Mouse (Mus musculus) thymus, adult 2 months (tissue): ENCODE results near the gene Angptl1.

Source experiments
- CTCF ChIP-seq: fragments of 200-500 bp; IDR thresholded peaks from 2 replicates; pipeline ENCODE4 v1.5.1; 2012; ENCODE audit warnings: mild to moderate bottlenecking, control low read depth, low read length, moderate library complexity, borderline replicate concordance; ENCODE audit not compliant: control insufficient read depth, poor library complexity, insufficient read depth; ENCODE audit errors: extremely low read depth
- POLR2A ChIP-seq: fragments of 200-500 bp; IDR thresholded peaks from 2 replicates; pipeline ENCODE4 v1.6.1; 2012; ENCODE audit warnings: mild to moderate bottlenecking, low read length, control low read depth, moderate library complexity; ENCODE audit not compliant: control insufficient read depth, poor library complexity, insufficient read depth; ENCODE audit errors: extremely low read depth

DNA sequence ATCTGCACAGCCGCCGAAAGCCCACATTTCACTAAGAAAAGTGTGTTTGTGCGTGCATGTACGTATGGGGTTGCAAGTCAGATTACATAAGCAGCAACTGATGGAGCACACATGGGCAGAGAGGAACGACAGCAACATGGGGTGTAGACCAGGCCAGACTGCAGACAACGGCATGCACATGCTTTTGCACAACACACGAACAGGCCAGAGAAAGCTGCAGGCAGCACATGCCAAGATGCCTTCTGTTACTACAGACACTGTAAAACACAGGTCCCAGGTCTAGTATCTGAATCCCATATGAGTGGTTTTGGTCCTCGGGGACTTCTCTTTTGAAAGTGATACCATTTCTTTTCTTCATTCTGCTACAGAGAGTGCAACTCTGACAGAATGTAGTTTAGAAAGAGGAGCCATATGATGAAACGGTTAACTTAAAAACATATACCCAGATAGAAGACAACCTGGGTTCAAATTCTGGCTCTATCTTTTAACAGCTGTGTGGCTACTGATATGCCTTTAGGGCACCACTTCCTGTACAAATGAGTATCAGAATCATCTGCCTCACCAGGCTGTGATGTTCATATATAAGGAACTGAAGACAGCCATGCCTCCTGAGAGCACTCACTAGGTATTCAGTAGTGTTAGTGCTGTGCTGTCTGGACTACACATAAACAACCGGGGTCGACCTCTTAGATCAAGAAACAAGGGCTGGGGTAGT lies 3.4 kb downstream of the Angptl1 start:
- TF ChIP-seq CTCF, result no peak
- no peak for TF ChIP-seq POLR2A
